Mouse (Mus musculus) cerebellum, adult 11 months (tissue): ENCODE data around the gene Itpr1.
A peak's percentile ranks its signal among the peaks of the same experiment; 100 is the strongest.
"Not testable (repeated sequence)": the region's sequence is repeated elsewhere in the genome, so short reads cannot be mapped to it uniquely, and the experiment has no call there.

ENCODE experiments used
- DNase-seq: peaks from one replicate; pipeline ENCODE4 v3.0.0; 2022

Itpr1 gene

DNA sequence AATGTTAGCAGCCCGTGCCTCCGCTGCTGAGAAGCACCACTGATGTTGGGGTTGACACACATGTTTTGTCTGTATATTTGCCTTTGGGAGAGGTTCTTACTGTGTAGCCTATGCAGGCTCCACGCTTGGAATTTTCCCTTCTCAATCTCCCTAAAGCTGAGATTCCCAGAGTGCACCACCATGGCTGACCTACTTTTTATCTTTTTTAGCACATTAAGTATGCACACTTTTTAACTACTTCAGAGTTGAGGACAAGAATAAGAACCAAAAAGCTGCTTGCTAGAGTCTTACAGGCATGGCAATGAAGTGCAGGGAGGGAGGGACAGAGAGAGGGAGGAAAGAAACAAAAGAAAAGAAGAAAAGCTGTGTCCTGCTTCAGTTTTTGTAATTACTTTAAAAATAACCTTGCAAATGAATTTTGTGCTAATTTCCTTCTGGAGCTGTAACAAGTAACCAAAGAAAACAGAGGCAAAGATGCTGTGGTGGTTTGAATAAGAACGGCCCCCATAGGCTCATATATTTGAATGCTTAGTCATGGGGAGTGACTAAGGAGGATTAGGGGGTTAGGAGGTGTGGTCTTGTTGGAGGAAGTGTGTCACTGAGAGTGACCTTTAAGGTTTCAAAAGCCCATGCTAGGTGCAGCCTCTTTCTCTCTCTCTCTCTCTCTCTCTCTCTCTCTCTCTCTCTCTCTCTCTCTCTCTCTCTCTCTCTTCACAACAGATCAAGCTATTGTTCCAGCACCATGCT lies 344.9 kb downstream of the Itpr1 start:
- no peak for DNase-seq

DNA sequence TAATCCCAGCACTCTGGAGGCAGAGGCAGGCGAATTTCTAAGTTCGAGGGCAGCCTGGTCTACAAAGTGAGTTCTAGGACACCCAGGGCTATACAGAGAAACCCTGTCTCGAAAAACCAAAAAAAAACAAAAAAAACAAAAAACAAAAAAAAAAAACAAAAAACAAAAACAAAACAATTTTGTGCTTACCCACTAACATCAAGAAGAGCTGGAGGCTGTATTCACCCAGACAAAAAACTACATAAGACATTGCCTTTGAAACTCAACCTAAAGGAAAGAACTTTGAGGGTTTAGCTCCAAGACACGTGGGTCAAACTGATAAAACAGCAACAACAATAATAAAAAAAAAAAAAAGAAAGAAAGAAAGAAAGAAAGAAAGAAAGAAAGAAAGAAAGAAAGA lies 346.3 kb downstream of the Itpr1 start:
- not testable (repeated sequence) for DNase-seq

DNA sequence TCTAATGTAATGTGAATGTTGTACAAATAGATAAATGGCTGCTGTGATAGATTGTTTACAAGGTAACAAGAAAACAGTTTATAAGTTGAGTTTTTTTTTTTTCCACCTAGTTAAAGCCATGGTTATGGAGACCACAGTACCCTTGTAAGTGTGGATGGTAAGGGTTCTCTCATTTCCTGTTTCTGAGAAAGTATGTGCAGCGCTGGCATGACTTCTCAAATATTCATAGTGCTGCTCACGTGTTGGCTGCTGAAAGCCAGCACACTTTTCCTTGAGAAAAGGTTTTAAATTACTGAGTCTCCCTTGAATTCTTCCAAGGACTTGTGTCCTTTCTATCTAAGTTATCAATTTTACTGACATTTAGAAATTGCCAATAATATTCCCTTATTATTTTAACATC lies 350.1 kb downstream of the Itpr1 start:
- DNase-seq = no peak

DNA sequence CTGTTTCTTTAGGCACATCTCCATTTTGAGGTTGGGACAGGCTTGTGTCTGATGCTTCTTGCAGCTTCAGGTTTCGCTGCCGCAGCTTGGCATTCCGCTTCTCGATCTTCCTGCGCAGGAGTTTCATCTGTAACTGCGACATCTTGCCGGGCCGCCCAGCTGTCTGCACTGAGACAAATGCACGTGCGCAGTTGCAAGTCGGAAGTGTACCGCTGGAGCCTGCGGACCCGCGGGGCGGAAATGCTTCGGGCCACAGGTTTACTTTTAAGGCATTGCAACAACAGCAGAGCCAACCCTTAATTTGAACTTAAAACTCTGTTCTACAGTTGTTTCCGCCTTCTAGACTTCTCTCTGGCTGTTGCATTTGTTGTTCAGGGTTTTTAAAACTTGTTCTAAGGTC lies 352.6 kb downstream of the Itpr1 start:
- DNase-seq = not testable (repeated sequence)

DNA sequence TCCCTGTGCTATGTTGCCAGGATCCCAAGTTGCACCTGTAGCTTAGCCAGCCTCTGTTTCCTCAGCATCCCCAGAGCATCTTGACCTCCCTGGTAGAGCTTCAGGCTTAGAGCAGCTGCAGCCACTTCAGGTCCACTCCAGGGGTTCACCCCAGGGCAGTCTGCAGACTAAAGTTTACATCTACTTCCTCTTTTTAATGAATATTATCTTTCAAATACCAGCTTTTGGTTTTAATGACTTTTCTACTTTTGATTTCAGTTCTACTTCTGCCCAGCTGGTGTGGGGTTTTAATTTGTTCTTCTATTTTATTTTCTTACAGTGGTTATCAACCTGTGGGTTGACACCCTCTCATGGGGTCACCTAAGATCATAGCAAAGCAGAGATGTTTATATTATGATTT lies 353.7 kb downstream of the Itpr1 start:
- DNase-seq = no peak

DNA sequence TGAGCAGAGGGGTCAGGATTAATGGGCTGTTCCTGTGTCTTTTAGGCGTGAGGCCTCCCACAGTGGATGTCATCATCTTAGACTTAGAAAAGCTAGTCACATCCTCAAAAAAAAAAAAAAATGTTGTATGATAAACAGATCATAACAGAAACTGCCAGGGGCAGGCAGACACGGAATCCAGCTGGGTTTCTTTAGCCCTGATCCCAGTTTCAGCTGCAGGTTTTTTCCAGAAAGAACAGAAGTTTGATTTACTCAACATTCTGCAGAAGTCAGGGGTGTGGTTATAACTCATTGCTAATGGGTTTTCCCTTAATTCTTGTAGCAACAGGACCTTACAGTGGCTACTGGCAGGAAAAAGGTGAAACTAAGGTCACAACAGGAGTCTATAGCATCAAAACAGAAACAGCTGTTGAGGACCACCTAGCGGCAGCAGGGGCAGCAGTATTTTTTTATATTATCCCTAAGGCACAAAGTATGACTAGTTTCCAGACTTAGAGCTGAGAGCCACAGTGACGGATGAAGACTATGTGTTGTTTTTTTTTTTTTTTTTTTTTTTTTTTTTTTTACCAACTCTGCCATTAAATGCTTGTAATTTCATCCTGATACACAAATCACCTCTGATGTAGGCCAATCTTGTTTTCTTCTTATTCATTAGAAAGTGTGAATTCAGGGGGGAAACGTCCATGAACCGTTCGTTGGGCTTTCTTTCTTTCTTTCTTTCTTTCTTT lies 356.7 kb downstream of the Itpr1 start:
- DNase-seq = no peak

DNA sequence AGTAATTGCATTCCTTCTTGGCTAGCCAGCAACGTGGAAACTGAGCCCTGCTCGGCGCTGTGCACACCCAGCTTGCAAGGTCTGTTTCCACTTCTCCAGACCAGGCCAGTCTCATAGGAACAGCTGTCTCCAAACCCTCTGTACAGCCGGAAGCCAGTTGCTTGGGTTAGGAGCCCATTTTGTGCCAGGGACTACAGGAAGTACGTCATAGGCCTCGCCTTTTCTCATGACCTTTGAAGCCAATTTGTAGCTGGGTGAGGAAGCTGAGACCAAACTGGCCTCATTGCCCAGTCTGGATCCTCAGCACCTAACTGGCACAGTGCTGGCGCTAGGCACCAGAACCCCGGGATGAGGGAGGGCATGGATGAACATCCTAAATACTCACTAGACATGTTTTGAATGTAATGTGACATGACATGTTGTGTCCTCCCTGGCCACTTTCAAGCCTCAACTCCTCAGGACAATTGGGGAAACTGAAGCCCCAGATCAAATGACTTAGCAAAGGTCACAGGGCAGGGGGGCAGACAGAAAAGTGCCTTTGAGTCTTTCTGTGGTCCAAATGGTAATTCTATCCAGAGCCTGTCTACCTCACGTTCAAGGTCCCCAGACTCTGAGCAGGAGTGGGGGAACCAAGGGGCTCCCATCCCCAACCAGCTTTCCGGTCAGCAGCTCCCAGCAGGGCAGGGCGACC lies 357.6 kb downstream of the Itpr1 start:
- peak; percentile 4 for DNase-seq

DNA sequence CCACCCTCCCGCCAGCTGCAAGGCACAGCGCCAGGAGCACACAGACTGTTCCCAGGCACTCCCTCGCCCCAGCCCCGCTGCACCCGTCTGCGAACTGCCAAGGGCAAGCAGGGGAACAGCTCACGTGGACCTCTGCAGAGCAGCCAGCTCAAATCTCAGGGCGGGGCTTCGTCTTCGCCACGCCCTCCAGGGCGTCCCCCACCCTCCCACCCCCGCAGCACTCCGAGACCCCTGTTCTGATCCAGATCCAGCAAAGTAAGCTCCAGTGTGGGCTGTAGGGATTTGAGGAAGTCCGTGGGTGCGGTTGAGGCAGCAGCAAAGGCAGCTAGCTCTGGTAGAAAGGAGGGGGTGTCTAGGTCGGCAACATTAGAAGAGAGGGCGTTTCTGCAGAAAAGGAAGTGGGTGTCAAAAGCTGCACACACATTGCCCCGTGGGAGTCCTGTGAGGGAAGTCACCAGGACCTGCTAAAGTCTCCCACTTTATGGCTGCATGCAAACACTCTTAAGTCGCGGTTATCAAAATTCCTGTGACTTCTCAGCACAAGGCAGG lies 358.2 kb downstream of the Itpr1 start:
- peak; percentile 32 for DNase-seq

DNA sequence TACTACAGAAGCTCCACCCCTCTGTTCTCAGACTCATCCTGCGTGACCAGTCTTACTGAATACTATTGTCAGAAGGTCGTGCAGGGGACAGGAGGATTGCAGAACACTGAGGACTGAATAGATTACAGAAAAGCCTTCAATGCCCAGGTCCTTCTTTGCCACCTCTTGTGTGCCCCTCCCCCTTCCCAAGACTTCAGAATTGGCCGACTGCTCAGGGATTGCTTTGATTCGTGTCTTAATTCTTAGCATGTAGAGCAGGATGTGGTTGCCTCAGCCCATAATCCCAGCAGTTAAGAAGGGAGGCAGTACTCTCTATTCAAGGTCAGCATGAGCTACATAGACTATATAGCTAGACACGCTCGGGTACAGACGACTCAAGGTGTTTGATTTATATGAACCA lies 359.8 kb downstream of the Itpr1 start:
- DNase-seq = no peak

DNA sequence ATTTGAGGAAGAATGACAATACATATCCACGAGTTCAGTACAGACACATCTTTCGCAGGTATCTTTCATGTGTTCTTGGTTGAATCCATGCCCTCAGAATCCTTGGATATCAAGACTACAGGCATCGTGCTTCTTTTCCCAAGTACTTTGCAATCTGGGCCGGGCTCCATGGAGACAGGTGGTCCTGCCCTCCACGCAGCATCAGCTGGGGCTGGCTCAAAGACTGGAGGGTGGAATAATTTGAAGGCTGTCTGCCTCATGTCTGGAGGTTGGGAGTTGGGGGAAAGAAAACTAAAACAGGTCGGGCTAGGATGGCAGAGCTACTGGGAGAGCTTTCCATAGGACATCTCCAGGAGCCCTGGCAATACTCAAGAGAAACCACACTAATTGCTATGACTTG lies 364.2 kb downstream of the Itpr1 start:
- DNase-seq = no peak

DNA sequence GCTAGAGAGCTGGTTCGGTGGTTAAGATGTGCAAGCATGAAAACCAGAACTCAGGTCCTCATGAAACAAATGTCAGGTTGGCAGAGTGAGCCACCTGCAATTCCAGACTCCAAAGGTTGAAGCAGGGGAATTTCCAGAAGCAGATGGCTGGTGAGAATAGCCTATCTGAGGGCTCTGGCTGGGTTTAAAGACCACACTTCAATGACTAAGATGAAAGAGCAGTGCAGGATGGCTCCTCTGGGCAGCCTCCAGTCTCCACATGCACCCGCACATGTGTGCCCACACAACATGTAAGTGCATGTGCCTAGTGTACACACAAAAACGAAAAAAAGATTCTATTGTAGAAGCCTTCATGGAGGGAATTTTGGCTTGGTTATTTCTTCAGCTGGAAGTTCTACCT lies 375.5 kb downstream of the Itpr1 start:
- DNase-seq = no peak

DNA sequence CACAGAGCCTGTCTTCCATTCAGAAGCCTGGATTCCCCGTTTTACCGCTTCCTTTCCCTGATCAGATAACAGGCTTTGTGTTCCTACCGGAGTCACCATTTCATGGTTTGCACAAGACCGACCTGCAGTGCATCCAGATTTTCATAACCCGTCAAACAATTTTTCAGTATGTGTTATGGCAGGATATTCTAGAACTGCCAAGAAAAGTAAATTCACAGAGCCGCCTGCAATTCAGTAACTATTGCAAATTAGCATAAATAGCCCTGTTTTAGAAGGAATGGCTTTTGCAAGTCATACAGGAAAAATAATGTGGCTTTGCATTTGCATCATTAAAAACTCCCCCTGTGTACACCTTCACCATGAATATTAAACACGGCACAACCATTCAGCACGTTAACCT lies 379.3 kb downstream of the Itpr1 start:
- no peak for DNase-seq

DNA sequence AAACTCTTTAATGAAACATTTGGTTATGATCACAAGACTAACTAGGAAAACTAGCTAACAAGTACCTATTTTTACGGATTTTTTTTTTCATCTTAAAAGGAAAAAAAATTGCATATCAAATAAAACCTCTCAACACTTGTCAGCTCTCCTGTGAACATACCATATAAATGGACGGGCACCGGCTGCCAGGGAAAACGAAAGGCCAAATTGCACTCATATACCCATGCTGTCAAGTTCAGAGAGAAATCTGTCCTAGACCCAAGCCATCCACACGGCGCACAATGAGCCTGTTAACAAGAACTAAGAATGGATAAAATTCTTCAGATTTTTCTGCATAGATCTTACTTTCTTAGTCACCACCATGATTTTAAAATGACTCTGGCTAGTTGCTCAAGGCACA lies 379.7 kb downstream of the Itpr1 start:
- no peak for DNase-seq

DNA sequence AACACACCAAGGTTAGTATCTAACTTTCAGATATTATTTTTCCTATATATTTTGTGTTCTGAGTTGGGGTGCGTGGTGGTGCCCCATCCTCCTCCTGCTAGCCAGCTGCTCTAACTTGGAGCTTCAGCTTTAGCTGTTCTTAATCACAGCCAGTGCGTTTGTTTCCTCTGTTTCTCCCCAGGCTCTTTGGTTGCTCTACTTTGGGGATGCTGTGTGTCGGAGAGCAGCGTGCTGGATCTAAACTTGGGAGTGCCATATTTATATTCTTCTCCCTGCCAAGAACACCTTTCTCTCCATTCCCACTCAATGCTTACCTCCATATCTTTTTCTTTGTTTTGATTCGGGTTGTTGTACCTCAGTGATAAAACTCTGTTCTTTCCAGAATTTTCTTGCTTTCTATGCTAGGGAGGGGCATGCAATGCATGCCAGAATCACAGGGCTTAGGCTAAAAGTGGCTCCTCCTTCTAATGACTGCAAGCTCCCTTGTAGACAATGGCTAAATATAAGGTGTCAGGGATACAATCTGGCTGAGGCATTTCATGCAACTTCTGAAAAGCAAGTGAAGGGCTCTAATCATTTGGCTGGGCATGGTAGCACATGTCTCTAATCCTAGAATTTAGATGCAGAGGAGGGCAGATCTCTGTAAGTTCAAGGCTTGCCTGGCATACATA lies 381.4 kb downstream of the Itpr1 start:
- no peak for DNase-seq

DNA sequence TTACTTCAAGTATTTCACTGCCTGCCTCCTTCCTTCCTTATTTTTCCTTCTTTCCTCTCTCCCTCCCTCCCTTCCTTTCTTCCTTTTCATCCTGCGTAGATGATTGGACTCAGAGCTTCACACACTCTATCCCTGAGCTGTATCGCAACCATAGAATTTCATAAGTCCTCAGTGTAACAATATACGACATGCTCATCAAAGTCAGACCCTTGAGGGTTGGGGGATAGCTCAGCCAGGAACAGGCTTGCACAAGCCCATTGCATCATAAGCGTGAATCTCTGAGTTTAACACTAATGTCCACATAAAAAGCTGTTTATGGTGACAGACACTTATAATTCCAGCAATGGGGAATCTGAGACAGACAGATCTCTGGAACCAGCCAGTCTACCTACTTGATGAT lies 385.8 kb downstream of the Itpr1 start:
- DNase-seq = no peak

DNA sequence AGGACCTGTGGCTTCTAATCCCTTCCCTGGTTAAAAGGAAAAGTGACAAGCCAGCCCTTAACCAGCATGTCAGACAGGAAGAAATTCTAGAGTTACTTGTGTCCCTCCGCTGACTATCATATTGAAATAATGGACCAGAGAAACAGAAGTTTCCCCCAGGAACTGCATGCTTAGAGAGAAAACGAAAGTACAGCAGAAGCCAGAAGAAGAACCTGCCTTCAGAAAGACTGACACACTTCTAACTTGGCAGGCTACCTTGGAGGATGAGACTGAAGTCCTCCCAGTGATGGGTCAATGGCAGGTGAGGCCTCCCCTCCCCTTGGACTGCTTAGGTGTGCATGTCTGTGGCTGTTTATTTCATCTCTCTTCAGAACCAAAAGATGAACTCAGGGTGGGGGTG lies 386.4 kb downstream of the Itpr1 start:
- no peak for DNase-seq
